Mouse (Mus musculus): Measurements from ENCODE around the gene Bnc2.

DNA sequence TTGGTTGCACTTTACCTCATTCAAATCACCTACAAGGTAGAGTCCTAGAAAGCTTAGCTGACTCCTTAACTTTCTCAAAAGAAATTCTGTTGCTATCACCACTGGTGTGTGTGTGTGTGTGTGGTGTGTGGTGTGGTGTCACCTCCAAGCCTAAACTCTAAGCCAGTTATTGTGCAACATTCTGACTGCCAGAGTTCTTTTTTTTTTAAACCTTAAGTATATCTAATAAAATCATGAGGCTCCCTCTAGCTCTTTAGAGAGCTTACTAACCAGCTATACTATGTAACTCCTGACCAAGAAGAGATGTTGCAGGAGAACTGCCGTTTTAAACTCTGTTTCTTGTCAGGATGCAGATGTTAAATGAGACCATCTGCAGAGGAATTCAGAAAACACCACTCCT lies 4.1 kb downstream of the Bnc2 start:
- TF ChIP-seq CTCF (IDR thresholded peaks at IDR 0.05; ENCODE audit: low read depth, low read length) (no peak), GATA1 (IDR thresholded peaks at IDR 0.05; ENCODE audit: borderline replicate concordance, low read length) (no peak), TAL1 (conservative IDR thresholded peaks at IDR 0.05; ENCODE audit: low read depth, low read length) (no peak), POLR2AphosphoS5 (IDR thresholded peaks at IDR 0.05; ENCODE audit: insufficient replicate concordance, low read depth, low read length) (no peak), GATA2 (IDR thresholded peaks at IDR 0.05; ENCODE audit: borderline replicate concordance, low read depth, low read length) (no peak)

Data from G1E (cell line).